Mouse (Mus musculus) cerebellum, postnatal 25 days (tissue): ENCODE data around the gene Actr2.
A peak's percentile ranks its signal among the peaks of the same experiment; 100 is the strongest.
"Not testable (repeated sequence)": the region's sequence is repeated elsewhere in the genome, so short reads cannot be mapped to it uniquely, and the experiment has no call there.

ENCODE experiments used
- DNase-seq, 2 experiments: peaks; one replicate each; pipeline ENCODE4 v3.0.0; 2021; ENCODE audit warnings: mixed read lengths in 2 of 2

The Actr2 gene

GRCm38 (mm10) chr11:20043256-20043655 lies 69.5 kb downstream of the Actr2 start:
- no peak for DNase-seq

- no peak for DNase-seq
Observed at GRCm38 (mm10) chr11:20042106-20042505, 70.6 kb downstream of the Actr2 start.

- no peak for DNase-seq
Observed at GRCm38 (mm10) chr11:20041164-20041920, 71.4 kb downstream of the Actr2 start.

GRCm38 (mm10) chr11:20038723-20039122 lies 74.0 kb downstream of the Actr2 start:
- DNase-seq: peak; percentile 65 to 74

GRCm38 (mm10) chr11:20037739-20038138 lies 75.0 kb downstream of the Actr2 start:
- DNase-seq: no peak

GRCm38 (mm10) chr11:20035972-20036371 lies 76.7 kb downstream of the Actr2 start:
- DNase-seq: no peak

- peak; percentile 54 to 73 for DNase-seq
Observed at GRCm38 (mm10) chr11:20035343-20035928, 77.3 kb downstream of the Actr2 start.

GRCm38 (mm10) chr11:20034337-20034947 lies 78.3 kb downstream of the Actr2 start:
- peak; percentile 47 to 53 for DNase-seq

- DNase-seq: no peak
Observed at GRCm38 (mm10) chr11:20033541-20034160, 79.1 kb downstream of the Actr2 start.

GRCm38 (mm10) chr11:20031536-20031935 lies 81.2 kb downstream of the Actr2 start:
- peak; percentile 45 to 69 for DNase-seq

- DNase-seq: not testable (repeated sequence)
Observed at GRCm38 (mm10) chr11:20030973-20031372, 81.7 kb downstream of the Actr2 start.

- no peak for DNase-seq
Observed at GRCm38 (mm10) chr11:20029014-20029413, 83.7 kb downstream of the Actr2 start.

GRCm38 (mm10) chr11:20028396-20028795 lies 84.3 kb downstream of the Actr2 start:
- DNase-seq: no peak

- no peak for DNase-seq
Observed at GRCm38 (mm10) chr11:20027719-20028118, 85.0 kb downstream of the Actr2 start.

GRCm38 (mm10) chr11:20025899-20026298 lies 86.8 kb downstream of the Actr2 start:
- DNase-seq: peak in 1 of 2 experiments; percentile 43

- no peak for DNase-seq
Observed at GRCm38 (mm10) chr11:20022911-20023482, 89.7 kb downstream of the Actr2 start.

GRCm38 (mm10) chr11:20022462-20022861 lies 90.3 kb downstream of the Actr2 start:
- DNase-seq: no peak

GRCm38 (mm10) chr11:20020720-20021119 lies 92.0 kb downstream of the Actr2 start:
- DNase-seq: no peak

GRCm38 (mm10) chr11:20018905-20019304 lies 93.8 kb downstream of the Actr2 start:
- no peak for DNase-seq

GRCm38 (mm10) chr11:20017937-20018336 lies 94.8 kb downstream of the Actr2 start:
- no peak for DNase-seq

GRCm38 (mm10) chr11:20013366-20013765 lies 99.3 kb downstream of the Actr2 start:
- no peak for DNase-seq
